Mouse (Mus musculus) adrenal gland, postnatal 36 days (tissue): ENCODE data around the gene Prdm8. TPM values are rescaled to one million over a fixed set of nuclear protein-coding genes. Genes with fewer than 3 reads are reported as not detected.
A peak's percentile ranks its signal among the peaks of the same experiment; 100 is the strongest.

Experiments
- DNase-seq, 2 experiments: peaks; one replicate each; pipeline ENCODE4 v3.0.0; 2021; ENCODE audit warnings: mixed read lengths in 1 of 2
- total RNA-seq, 2 experiments: library from RNA; stranded (reverse); gene quantifications; 2 replicates each; pipeline ENCODE4 v1.2.3; 2021

Gene Prdm8
- total RNA-seq, 2 experiments from 2014 or later: 0.10 TPM; not detected in 1

DNA sequence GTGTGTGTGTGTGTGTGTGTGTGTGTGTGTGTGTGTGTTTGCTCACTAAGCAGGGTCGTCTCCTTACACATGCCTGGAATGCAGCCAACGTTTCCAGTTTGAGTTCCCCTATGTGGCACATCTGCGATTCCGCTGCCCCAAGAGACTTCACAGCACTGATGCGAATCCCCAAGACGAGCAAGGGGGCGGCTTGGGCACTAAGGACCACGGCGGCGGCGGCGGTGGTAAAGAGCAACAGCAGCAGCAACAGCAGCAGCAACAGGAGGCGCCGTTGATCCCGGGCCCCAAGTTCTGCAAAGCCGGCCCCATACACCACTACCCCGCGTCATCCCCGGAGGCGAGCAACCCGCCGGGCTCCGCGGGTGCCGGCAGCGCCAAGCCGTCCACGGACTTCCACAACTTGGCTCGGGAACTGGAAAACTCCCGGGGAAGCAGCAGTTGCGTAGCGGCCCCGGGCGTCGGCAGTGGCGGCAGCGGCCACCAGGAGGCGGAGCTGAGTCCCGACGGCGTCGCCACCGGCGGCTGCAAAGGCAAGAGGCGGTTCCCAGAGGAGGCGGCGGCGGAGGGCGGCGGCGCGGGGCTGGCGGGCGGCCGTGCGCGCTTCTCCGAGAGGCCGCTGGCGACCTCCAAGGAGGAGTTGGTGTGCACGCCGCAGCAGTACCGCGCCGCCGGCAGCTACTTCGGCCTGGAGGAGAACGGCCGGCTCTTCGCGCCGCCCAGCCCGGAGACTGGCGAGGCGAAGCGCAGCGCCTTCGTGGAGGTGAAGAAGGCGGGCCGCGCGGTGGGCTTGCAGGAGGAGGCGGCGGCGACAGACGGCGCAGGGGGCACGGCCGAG, 18.2 kb downstream of the Prdm8 start:
- peak; percentile 89 to 90 for DNase-seq

DNA sequence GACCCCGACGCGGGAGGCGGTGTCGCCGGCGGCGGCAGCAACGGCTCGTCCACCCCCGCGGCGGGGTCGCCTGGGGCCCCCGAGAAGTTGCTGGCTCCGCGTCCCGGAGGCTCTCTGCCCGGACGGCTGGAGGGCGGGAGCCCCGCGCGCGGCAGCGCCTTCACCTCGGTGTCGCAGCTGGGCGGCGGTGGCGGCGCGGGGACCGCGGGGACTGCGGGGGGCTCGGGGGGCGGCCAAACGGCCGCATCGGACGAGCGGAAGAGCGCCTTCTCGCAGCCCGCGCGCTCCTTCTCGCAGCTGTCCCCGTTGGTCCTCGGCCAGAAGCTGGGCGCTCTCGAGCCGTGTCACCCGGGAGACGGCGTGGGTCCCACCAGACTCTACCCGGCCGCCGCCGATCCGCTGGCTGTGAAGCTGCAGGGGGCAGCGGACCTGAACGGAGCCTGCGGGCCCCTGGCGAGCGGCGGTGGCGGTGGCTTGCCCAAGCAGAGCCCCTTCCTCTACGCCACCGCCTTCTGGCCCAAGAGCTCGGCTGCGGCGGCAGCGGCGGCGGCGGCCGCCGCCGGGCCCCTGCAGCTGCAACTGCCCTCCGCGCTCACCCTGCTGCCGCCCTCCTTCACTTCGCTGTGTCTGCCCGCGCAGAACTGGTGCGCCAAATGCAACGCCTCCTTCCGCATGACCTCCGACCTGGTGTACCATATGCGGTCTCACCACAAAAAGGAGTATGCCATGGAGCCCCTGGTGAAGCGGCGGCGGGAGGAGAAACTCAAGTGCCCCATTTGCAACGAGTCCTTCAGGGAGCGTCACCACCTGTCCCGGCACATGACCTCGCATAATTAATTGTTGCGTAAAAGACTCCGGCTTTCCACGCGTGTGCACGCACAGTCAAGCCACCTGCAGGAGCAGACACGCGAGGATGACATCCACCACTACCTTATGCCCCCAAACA, 19.1 kb downstream of the Prdm8 start:
- peak; percentile 45 to 49 for DNase-seq

DNA sequence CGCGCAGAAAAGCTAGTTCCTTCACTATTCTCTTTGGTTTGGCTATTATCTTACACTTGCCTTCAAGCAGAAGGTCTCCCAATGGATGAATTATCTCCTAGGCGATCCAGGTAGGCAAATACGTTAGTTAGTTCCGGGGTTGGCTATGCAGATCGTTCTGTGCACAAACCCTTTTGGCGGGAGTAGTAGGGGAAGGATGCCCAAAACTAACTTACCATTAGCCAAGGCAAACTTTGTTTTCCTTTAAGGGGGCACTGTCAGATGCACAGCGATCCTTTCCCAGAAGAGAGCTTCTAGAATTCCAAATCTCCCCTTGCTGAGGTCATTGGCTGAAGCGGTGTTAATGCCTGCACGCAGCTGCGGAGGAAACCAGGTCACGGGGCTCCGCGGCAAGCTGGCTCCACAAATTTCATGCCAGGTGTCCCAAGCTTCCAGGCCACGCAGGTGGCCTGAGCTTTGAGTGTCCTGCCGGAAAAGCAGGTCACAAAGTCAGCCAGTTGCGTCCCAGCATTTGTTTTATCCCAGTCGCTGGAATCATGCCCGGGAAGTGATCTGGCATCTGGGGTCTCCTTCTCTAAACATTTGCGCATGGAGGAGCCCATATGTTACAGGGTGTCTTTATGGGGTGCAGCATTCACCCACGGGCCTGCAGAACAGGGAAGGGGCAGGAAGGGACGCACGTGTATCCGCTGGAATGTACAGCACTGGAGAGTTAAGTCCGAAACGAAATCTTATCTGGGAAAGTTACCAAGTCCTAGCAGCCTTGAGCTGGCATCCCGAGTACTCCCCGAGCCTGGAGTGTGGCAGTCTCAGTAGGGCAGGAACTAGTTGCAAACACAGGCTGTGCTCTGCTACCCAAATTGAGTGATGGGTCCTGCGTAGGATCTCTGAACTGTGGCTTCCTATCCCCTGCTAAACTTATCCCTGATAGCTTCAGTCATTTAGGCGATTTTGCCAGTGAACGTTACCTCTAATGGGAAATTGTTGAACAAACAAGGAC, 22.5 kb downstream of the Prdm8 start:
- DNase-seq: peak in 1 of 2 experiments; percentile 25

DNA sequence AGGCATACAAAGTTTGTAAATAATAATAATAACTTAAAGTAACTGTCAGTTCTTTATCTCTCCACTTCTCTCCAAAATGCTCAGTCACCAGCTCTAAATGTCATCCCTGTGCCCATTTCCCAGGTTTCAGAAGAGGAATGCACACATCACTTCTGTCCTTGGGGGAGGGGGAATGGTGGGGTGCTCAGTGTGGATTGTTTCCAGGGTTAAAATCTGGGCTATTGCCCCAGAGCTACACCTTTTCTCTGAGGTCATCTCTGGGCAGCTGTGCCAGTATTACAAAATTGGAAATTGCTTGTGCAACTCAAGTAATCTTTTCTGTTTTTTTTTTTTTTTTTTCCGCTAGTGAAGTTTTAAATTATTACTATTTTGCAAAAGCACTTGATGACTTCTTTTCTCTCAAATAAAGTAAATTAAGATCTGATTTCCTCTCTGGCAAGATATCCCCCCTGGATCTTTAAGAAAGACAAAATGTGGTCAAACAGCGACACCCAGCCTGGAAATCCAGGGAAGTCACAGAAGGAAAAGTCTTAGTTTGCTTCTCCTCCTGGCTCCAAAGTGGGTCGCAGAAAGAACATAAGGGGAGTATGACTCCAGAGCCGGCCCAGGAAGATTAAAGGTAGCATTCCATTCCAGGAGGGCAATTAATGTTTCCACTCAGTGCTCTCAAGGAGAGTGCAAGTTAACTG, 25.4 kb downstream of the Prdm8 start:
- no peak for DNase-seq

DNA sequence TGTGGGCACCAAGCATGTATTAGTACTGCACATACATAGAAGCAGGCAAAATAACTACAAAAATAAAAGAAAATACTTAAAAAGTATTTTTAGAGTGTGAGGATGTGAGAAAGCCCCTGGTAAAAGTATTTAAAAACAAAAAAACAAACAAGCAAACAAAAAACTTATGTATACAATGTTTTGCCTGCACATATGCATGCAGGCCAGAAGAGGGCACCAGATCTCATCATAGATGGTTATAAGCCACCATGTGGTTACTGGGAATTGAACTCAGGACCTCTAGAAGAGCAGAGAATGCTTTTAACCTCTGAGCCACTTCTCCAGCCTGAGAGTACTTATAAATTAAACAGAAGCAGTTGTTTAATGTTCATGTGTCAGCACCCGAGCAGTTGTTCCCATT, 28.0 kb downstream of the Prdm8 start:
- no peak for DNase-seq

DNA sequence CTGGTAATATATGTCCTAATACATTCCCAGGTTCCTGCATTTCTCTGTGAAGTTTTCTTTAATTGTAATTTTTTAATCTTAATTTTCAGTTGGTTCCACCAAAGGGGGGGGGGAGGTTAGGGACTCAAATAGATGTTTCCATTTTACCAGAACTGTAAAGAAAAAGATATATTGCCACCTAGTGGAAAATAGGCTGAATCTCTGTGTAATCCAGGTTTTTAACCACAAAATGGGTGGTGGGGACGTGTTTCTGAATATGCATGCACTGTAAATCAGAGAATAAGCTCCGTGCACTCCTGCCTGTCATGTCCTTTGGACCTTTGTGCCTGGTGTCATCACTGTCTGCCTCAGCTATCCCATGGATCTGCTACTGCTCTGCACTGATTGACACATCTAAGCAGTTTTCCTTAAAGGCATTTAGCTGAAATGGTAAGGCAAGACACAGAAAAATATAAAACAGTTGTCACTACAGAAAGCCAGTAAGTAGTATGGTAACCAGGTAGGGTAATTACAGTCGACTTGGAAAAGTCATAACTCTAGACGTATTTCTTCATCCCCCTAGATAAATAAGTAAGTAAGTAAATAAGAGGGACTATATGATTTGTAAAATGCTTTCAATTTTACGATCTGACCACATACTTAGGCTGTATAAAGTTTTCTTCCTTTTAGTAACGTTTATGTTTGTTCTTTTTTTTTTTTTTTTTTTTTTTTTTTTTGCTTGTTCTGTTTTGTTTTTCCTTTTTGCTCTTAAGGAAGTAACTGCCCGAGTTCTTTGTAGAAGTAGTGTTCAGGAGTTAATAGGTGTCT, 31.6 kb downstream of the Prdm8 start:
- DNase-seq: no peak

DNA sequence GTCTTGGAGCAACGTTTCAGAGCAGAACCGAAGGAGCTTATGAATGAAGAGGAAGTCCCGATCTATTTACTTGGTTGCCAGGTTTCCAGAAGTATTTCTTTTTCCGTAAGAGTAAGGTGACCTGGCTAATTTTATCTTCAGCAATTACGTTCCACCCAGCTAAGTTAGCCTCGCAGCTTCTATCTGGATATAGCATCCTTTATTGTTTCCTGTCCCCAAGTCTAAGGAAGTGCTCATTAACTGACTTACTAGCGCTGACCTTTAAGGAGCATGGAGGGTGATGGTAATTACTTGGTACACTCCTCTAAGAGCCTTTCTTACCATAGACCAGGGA, 32.2 kb downstream of the Prdm8 start:
- DNase-seq: no peak

DNA sequence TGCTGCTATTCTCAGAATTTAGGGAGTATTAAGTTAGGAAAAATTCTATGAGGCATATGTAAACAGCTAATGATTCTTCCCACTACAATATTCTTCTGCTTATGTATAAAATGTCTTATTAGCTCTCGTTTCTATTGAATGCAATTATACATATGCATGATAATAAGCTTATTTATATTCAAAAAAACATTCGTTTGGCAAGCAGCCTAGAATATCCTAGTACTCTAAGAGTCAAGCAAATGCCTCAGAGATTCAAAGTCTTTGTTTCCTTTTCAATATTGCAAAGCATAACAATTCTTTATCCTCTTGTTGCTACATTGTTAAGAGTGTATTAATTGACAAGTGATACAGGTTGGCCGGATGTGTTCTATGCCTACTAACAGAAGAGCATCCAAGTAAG, 34.6 kb downstream of the Prdm8 start:
- DNase-seq: no peak

DNA sequence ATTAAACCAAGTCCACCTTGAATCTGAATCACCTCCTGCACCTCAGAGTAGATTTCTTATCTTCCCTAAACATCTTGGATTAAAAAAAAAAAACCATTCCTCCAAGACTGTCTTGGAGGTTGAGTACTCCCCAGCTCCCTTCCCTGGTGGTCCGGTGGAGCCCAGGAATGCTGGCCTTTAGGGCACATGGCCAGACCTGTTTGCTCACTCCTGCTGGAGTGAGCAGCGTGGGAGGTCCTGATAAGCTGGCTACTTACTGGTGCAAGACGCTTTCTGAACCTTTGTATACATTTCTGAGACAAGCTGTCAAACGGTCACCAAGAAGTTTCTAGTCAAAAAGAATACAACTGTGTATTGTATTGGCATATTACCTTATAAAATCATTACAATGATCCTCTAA, 36.0 kb downstream of the Prdm8 start:
- no peak for DNase-seq

DNA sequence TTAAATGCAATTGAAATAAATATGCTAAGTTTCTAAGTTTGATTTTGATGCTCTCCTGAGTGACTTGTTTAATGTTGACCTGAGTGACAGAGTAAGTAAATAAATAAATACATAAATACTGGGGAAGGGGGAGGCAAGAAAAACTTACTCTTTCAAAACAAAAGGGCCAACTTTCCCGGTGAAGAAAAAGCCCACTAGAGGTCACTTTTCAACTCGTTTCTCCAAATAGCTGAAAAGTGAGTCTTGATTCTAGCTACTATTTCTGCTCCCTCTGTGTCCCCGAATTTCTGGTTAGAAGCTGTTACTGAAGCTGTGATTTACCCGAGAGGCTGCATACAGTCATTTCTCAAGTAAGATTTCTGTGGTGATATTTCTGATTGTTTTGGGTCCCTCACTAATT, 45.5 kb downstream of the Prdm8 start:
- no peak for DNase-seq

DNA sequence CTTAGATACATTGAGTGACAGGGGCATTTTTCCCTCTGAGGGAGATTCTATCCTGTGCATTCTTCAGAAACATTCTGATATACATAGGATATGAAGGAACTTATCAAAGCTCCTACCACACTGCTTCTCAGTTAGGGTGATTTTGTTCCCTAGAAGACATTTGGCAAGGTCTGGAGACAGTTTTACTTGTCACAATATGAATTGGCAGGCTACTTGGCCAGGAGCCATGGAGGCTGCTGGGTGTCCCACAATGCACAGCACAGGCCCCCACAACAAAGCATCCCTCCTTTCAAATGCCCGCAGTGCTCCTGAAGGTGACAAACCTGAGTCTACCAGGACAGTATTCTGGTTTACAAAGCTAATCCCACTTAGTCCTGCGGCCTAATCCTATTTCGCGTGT, 55.0 kb downstream of the Prdm8 start:
- DNase-seq: no peak

DNA sequence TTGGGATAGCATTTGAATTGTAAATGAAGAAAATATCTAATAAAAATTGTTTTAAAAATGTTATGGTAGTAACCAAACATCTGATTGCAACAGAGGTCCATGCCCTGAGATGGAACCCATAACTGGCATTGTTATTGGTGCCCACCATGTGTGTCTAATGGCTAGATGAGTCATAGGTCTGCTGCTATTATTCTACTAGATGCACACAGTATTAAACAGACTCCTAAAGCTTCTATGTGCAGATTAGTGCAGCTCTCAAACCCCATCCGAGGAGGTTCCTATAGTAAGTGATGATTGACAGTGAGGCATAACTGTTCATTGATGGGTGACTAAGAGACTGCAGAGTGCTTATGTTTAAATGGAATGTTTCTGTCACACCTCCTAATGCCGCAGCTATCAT, 59.7 kb downstream of the Prdm8 start:
- no peak for DNase-seq

DNA sequence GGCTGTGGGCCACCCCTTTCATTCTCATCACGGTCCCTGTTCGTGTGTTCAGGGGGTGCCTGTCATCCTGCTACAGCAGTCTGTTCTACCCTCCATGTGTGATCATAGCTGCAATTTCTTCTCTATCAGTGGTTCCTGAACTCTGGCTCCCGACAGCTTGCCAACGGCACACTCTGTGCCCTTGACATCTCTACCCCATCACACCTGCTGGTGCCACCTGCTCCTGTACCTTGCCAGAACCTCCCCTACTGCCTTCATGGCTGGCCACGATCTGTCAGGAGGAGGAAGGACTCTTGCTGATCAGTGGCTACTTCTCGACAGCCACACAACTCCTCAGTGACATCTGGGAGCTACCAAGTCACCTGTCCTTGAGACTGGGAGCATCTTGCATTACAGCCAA, 62.5 kb downstream of the Prdm8 start:
- DNase-seq: no peak

DNA sequence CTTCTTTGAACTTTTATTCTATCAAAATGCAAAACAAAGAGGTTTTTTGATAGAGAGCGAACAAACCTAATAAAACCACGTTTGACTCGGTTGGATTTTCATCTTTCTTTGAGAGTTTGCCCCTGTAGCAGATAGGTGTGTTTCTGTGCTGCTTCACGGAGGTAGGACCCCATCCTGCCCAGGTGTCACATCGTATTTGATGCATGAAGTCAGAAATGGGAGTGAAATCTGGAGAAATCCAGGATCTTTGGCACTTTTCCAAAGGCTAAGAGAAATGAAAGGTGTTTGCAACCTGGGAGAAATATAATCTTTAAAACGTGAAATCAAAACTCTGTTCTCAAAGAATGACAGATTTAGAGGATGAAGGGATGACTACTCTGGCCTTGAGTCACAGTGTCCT, 71.5 kb downstream of the Prdm8 start:
- no peak for DNase-seq

Other genes starting within 250 kb of the Prdm8 start
- 10 to 100 TPM; 39.8 to 41.5 TPM for gene Antxr2, start 136.2 kb upstream of the Prdm8 start, total RNA-seq
- not detected for gene Fgf5, start 87.0 kb downstream of the Prdm8 start, total RNA-seq
- not detected for gene Cfap299, start 162.1 kb downstream of the Prdm8 start, total RNA-seq